Mouse (Mus musculus): Measurements from ENCODE around the gene Crtc1.

Gene Crtc1

GRCm38 (mm10) chr8:70347860-70348420, 91.4 kb downstream of the Crtc1 start:
- in situ Hi-C loops (cut with MboI), result no loop called here

- in situ Hi-C loops (cut with MboI), result no loop called here
Observed at GRCm38 (mm10) chr8:70347443-70347842, 91.9 kb downstream of the Crtc1 start.

GRCm38 (mm10) chr8:70344279-70344678, 95.1 kb downstream of the Crtc1 start:
- in situ Hi-C loops (cut with MboI), result no loop called here

- in situ Hi-C loops (cut with MboI), result no loop called here
Observed at GRCm38 (mm10) chr8:70343696-70344095, 95.7 kb downstream of the Crtc1 start.

GRCm38 (mm10) chr8:70343076-70343475, 96.3 kb downstream of the Crtc1 start:
- in situ Hi-C loops (cut with MboI), result no loop called here

GRCm38 (mm10) chr8:70342007-70342406, 97.4 kb downstream of the Crtc1 start:
- in situ Hi-C loops (cut with MboI), result no loop called here

- in situ Hi-C loops (cut with MboI), result no loop called here
Observed at GRCm38 (mm10) chr8:70340659-70341058, 98.7 kb downstream of the Crtc1 start.

- in situ Hi-C loops (cut with MboI), result no loop called here
Observed at GRCm38 (mm10) chr8:70338931-70339330, 100.4 kb downstream of the Crtc1 start.

- in situ Hi-C loops (cut with MboI), result no loop called here
Observed at GRCm38 (mm10) chr8:70332878-70333202, 106.5 kb downstream of the Crtc1 start.

Measured in mature B cell (primary cell).